Mouse (Mus musculus) lung, adult 2 months (tissue): ENCODE measurements around the gene Tle3. TPM values are rescaled to one million over a fixed set of nuclear protein-coding genes. Genes with fewer than 3 reads are reported as not detected.

Experiments
- DNase-seq: peaks from one replicate; pipeline ENCODE4 v3.0.0; 2022
- H3K4me1 ChIP-seq: fragments of 200-500 bp; 2 replicates; pipeline ENCODE4 v1.6.1; 2011; ENCODE audit warnings: low read length; ENCODE audit not compliant: control insufficient read depth, insufficient read depth
- H3K4me3 ChIP-seq: fragments of 200-500 bp; replicated peaks from 2 replicates; pipeline ENCODE3; 2011; ENCODE audit warnings: low read depth, mild to moderate bottlenecking, control low read depth, low read length; ENCODE audit errors: extremely low read depth
- CTCF ChIP-seq: fragments of 200-500 bp; IDR thresholded peaks from 2 replicates; pipeline ENCODE4 v1.5.1; 2011; ENCODE audit warnings: mild to moderate bottlenecking, low read length, control low read depth; ENCODE audit not compliant: insufficient read depth
- POLR2A ChIP-seq: fragments of 200-500 bp; IDR thresholded peaks from 2 replicates; pipeline ENCODE4 v1.6.1; 2011; ENCODE audit warnings: low read depth, mild to moderate bottlenecking, control low read depth, low read length, borderline replicate concordance; ENCODE audit errors: extremely low read depth
- WGBS: fragments of 180-500 bp; shearing (Covaris S2); methylation state at CpG from one replicate; pipeline ENCODE4 v1.1.7; 2018; 5-methylcytosine and 5-hydroxymethylcytosine counted together
- polyA plus RNA-seq: library from polyadenylated mRNA; depleted of rRNA; stranded (reverse); fragments of >200 nt; gene quantifications from 2 replicates; pipeline ENCODE4 v1.2.3, GENCODE M21; 2012

The Tle3 gene
- polyA plus RNA-seq, 1 experiment = 55.1 TPM

- WGBS = 58% methylated on average over 3 of the region's 3 CpGs
- DNase-seq = no peak
- TF ChIP-seq POLR2A = no peak
- no peak for TF ChIP-seq CTCF
These were observed 52.1 kb downstream of the Tle3 start for GRCm38 (mm10) chr9:61424245-61424644.

GRCm38 (mm10) chr9:61426493-61426892 is 54.3 kb downstream of the Tle3 start:
- 82% methylated on average over 7 of the region's 7 CpGs for WGBS
- no peaks in the 10 kb centered on the region for H3K4me1 ChIP-seq
- no peak for TF ChIP-seq POLR2A
- TF ChIP-seq CTCF = no peak

More at GRCm38 (mm10) chr9:61424245-61424644, 52.1 kb downstream of the Tle3 start:
- Histone ChIP-seq H3K4me1 (no peaks in the 10 kb centered on the region), H3K4me3 (no peak overlapping the region)

GRCm38 (mm10) chr9:61427051-61427450 is 54.9 kb downstream of the Tle3 start:
- no peak for DNase-seq
- Histone ChIP-seq H3K4me1 (no peaks in the 10 kb centered on the region), H3K4me3 (no peak overlapping the region)
- no peak for TF ChIP-seq POLR2A
- no peak for TF ChIP-seq CTCF
- 58% methylated on average over 6 of the region's 6 CpGs for WGBS

More at GRCm38 (mm10) chr9:61426493-61426892, 54.3 kb downstream of the Tle3 start:
- no peak overlapping the region for H3K4me3 ChIP-seq
- DNase-seq = no peak

- H3K4me1 ChIP-seq = no peaks in the 10 kb centered on the region
- no peak overlapping the region for H3K4me3 ChIP-seq
- TF ChIP-seq CTCF = no peak
- no peak for TF ChIP-seq POLR2A
- DNase-seq = no peak
- WGBS = 70% methylated on average over 3 of the region's 3 CpGs
These were observed 55.7 kb downstream of the Tle3 start for GRCm38 (mm10) chr9:61427901-61428300.

- WGBS = 75% methylated on average over 4 of the region's 4 CpGs
- H3K4me1 ChIP-seq = no peaks in the 10 kb centered on the region
- no peak overlapping the region for H3K4me3 ChIP-seq
- DNase-seq = no peak
- TF ChIP-seq CTCF (no peak), POLR2A (no peak)
These were observed 59.7 kb downstream of the Tle3 start for GRCm38 (mm10) chr9:61431830-61432229.

- 91% methylated on average over 2 of the region's 2 CpGs for WGBS
- TF ChIP-seq CTCF (no peak), POLR2A (no peak)
- no peak for DNase-seq
- Histone ChIP-seq H3K4me1 (no peaks in the 10 kb centered on the region), H3K4me3 (no peak overlapping the region)
These were observed 61.0 kb downstream of the Tle3 start for GRCm38 (mm10) chr9:61433206-61433605.

- TF ChIP-seq CTCF = no peak
- TF ChIP-seq POLR2A = no peak
- no peaks in the 10 kb centered on the region for H3K4me1 ChIP-seq
- no peak for DNase-seq
- 48% methylated on average over 11 of the region's 11 CpGs for WGBS
- H3K4me3 ChIP-seq = no peak overlapping the region
These were observed 61.9 kb downstream of the Tle3 start for GRCm38 (mm10) chr9:61434062-61434461.

- WGBS = 47% methylated on average over 8 of the region's 8 CpGs
- H3K4me1 ChIP-seq = no peaks in the 10 kb centered on the region
- TF ChIP-seq POLR2A (no peak), CTCF (no peak)
- DNase-seq = peak; percentile 20
- H3K4me3 ChIP-seq = no peak overlapping the region
These were observed 63.2 kb downstream of the Tle3 start for GRCm38 (mm10) chr9:61435191-61435989.

GRCm38 (mm10) chr9:61436104-61436503 is 63.9 kb downstream of the Tle3 start:
- TF ChIP-seq POLR2A (no peak), CTCF (no peak)
- DNase-seq = no peak
- WGBS = 69% methylated on average over 2 of the region's 2 CpGs
- H3K4me3 ChIP-seq = no peak overlapping the region
- no peaks in the 10 kb centered on the region for H3K4me1 ChIP-seq

GRCm38 (mm10) chr9:61436761-61437160 is 64.6 kb downstream of the Tle3 start:
- TF ChIP-seq POLR2A (no peak), CTCF (no peak)
- peak; percentile 40 for DNase-seq
- H3K4me1 ChIP-seq = no peaks in the 10 kb centered on the region
- no peak overlapping the region for H3K4me3 ChIP-seq
- 76% methylated on average over 6 of the region's 6 CpGs for WGBS
